11 mouse cellular contexts compared by ENCODE assay signal in the genomic region with DNA sequence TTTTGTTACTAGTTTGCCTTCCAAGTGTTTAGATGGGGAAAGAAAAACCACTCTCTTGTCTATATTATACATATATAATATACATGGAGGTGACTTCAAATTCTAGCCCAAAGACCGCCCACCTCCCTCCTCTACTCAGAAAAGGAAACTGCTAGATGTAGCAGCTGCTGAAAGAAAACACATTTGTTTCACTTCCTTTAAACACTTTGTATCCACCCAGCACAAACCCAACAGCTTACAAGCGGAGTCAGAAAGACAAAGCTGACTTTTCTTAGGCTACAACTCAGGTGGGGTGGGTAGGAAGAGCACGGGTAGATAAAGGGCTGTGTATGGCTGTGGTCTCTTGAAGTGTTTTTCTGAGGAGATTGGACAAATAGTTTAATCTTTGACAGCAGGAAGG.
DNase-seq lines count a peak whose midpoint lies in the region; ATAC-seq and TF ChIP-seq lines count a peak whose summit lies in the region.
"Had no signal": no experiment of that assay in that cellular context is flagged by ENCODE, and none has a peak within 500 bp of the region (broad histone marks: within the 10 kb centered on the region; RNA-seq: fewer than 3 reads in every experiment).

No protein-coding gene starts in this region.

- 0 out of 2 replicates have a peak overlapping the region, but pooled peaks have one; percentile 17 for H3K4me2 ChIP-seq in lung, postnatal 0 days (replicated peaks; ENCODE audit: low read depth, low read length)
- H3K4me2 ChIP-seq in hindbrain, embryonic 12.5 days (replicated peaks), result no peak overlapping the region
- H3K4me2 ChIP-seq: heart, embryonic 12.5 days had no signal

- no peak overlapping the region for H3K4me3 ChIP-seq in heart, embryonic 10.5 days
- no peak overlapping the region for H3K4me3 ChIP-seq in lung, postnatal 0 days (ENCODE audit: low read depth, low read length)
- no peak overlapping the region for H3K4me3 ChIP-seq in lung, adult 2 months (replicated peaks; ENCODE audit: extremely low read depth, low read depth, low read length)
- no peak overlapping the region for H3K4me3 ChIP-seq in hindbrain, embryonic 12.5 days
- H3K4me3 ChIP-seq: heart, embryonic 12.5 days; myocyte had no signal

- no peak for TF ChIP-seq EP300 in lung, postnatal 0 days (IDR thresholded peaks at IDR 0.05)

- H3K27me3 ChIP-seq in heart, embryonic 10.5 days (ENCODE audit: insufficient read depth, poor library complexity, severe bottlenecking), result no peaks in the 10 kb centered on the region
- H3K27me3 ChIP-seq in lung, postnatal 0 days (replicated peaks; ENCODE audit: insufficient read depth, low read length), result no peaks in the 10 kb centered on the region
- no peaks in the 10 kb centered on the region for H3K27me3 ChIP-seq in hindbrain, embryonic 12.5 days
- H3K27me3 ChIP-seq: heart, embryonic 12.5 days had no signal

- ATAC-seq in lung, postnatal 0 days, result no peak
- ATAC-seq in inflammation-experienced regulatory T-cells, adult 6 months, result peak; percentile 77
- ATAC-seq in hindbrain, embryonic 12.5 days (ENCODE audit: low FRiP score), result no peak

- no peak overlapping the region for H3K9ac ChIP-seq in lung, postnatal 0 days (replicated peaks; ENCODE audit: low read depth)
- no peak overlapping the region for H3K9ac ChIP-seq in hindbrain, embryonic 12.5 days
- H3K9ac ChIP-seq: heart, embryonic 12.5 days had no signal

- peaks cover 35% of the 10 kb centered on the region for H3K36me3 ChIP-seq in heart, embryonic 10.5 days
- no peaks in the 10 kb centered on the region; the same call in 1 of the 2 replicates for H3K36me3 ChIP-seq in lung, postnatal 0 days (ENCODE audit: insufficient read depth, low read length)
- no peaks in the 10 kb centered on the region for H3K36me3 ChIP-seq in hindbrain, embryonic 12.5 days

- no peak for TF ChIP-seq CTCF in lung, postnatal 0 days (IDR thresholded peaks at IDR 0.05)
- no peak for TF ChIP-seq CTCF in lung, adult 2 months (IDR thresholded peaks at IDR 0.05; ENCODE audit: insufficient read depth, low read length)

- no peaks in the 10 kb centered on the region for H3K9me3 ChIP-seq in heart, embryonic 10.5 days
- H3K9me3 ChIP-seq in lung, postnatal 0 days (ENCODE audit: low read length), result no peaks in the 10 kb centered on the region
- no peaks in the 10 kb centered on the region for H3K9me3 ChIP-seq in hindbrain, embryonic 12.5 days (replicated peaks)
- H3K9me3 ChIP-seq: heart, embryonic 12.5 days had no signal

- 63% methylated on average over 3 of the region's 3 CpGs for WGBS in heart, embryonic 10.5 days
- WGBS in lung, postnatal 0 days, result 45% methylated on average over 3 of the region's 3 CpGs
- 31% methylated on average over 3 of the region's 3 CpGs for WGBS in lung, adult 2 months
- WGBS in hindbrain, embryonic 12.5 days, result 71% methylated on average over 3 of the region's 3 CpGs

- H3K4me1 ChIP-seq in heart, embryonic 10.5 days, result peaks cover 9% of the 10 kb centered on the region; the same call in 1 of the 2 replicates
- H3K4me1 ChIP-seq in lung, postnatal 0 days (ENCODE audit: insufficient read depth, low read depth, low read length), result no peaks in the 10 kb centered on the region
- peaks cover 2% of the 10 kb centered on the region for H3K4me1 ChIP-seq in lung, adult 2 months (ENCODE audit: control insufficient read depth, insufficient read depth, low read length)
- H3K4me1 ChIP-seq in hindbrain, embryonic 12.5 days, result peaks cover 8% of the 10 kb centered on the region

- H3K27ac ChIP-seq in heart, embryonic 10.5 days, result 0 out of 2 replicates have a peak overlapping the region, but pooled peaks have one; percentile 7
- H3K27ac ChIP-seq in lung, postnatal 0 days (ENCODE audit: low read length), result no peak overlapping the region
- H3K27ac ChIP-seq in hindbrain, embryonic 12.5 days, result no peak overlapping the region

- no peak for TF ChIP-seq POLR2A in lung, adult 2 months (IDR thresholded peaks at IDR 0.05; ENCODE audit: borderline replicate concordance, extremely low read depth, low read depth, low read length)

- DNase-seq in heart, embryonic 10.5 days (ENCODE audit: low spot score), result no peak
- DNase-seq in heart, adult 8-10 months (ENCODE audit: low spot score), result no peak
- peak; percentile 25 for DNase-seq in lung, postnatal 0 days (ENCODE audit: low spot score)
- DNase-seq in lung, adult 2 months, result no peak
- peak; percentile 44 for DNase-seq in thymus, postnatal 25 days
- no peak for DNase-seq in cerebellum, adult 11 months
- DNase-seq: right cerebral cortex, adult 18-20 months had no signal

Comparison
In these comparisons a context has a peak if more than half of its experiments do, and no peak if none do; other contexts are left out.
1. DNase-seq: peak in lung, postnatal 0 days (single experiment) and thymus, postnatal 25 days (single experiment); none in heart, embryonic 10.5 days (single experiment), heart, adult 8-10 months (single experiment), lung, adult 2 months (single experiment) and cerebellum, adult 11 months (single experiment).